Mouse (Mus musculus): Measurements from ENCODE around the gene Cisd3. TPM values are rescaled to one million over a fixed set of nuclear protein-coding genes. Genes with fewer than 3 reads are reported as not detected.
A peak's percentile ranks its signal among the peaks of the same experiment; 100 is the strongest.

Cisd3 gene
- polyA plus RNA-seq, 1 experiment from 2014 or later: 19.5 TPM

DNA sequence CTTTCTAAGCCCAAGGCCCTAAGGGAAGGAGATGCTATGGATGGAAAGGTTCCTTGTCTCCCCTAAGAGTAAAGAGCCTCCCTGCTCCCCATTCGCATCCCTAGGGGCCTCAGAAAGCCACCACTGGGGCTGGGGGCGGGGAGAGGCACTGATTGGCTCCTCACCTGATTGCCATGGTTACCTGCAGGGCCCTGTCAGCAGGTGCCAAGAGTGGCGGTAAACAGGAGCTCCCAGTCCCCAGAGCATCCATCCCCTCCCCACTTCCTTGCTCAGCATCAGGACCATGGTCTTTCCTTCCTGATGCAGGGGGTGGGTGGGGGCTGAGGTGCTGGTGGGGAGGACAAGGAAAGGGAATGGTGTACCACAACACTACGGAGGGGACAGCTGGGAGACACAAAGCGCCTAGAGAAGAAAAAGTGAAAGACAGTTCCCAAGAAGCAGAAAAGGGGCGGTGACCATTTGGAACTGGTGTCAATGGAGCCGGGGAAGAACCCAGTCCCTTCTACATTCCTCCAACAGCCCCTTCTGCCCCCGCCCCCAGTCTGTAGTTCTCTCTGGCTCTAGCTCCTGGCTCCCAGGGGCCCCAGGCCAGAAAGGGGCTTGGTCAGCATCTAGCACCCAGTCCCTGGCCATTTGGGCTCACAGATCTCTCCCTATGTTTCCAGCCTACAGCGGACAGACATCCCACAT lies 10.2 kb downstream of the Cisd3 start:
- 8% methylated on average over 9 of the region's 9 CpGs for WGBS
- Histone ChIP-seq H3K27ac (replicated peaks) (peak overlapping the region; percentile 83), H3K4me3 (peak overlapping the region; percentile 93), H3K9me3 (no peaks in the 10 kb centered on the region), H3K4me1 (peaks cover 51% of the 10 kb centered on the region), H3K36me3 (peaks cover 21% of the 10 kb centered on the region), H3K27me3 (no peaks in the 10 kb centered on the region), H3K9ac (replicated peaks) (peak overlapping the region; percentile 35), H3K4me2 (replicated peaks) (peak overlapping the region; percentile 82)
- ATAC-seq (replicated peaks): no peak

DNA sequence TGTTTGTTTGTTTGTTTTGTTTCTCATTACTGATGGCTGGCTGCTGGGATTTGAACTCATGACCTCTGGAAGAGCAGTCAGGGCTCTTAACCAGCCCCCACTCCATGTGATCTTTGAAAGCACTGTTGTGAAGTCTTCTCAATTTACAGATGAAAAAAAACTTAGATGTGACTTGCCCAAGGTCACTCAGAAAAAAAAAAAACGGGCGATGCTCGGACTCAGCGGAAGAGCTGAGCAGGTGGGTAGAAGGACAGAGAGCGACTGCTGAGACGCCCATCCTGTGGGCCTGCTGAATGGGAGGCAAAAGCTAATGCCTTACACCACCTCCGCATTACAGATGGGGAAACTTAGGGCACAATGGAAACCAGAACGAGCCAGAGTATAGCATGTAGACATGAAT lies 11.0 kb downstream of the Cisd3 start:
- peak overlapping the region; percentile 82 for H3K4me2 ChIP-seq (replicated peaks)
- no peak for ATAC-seq (replicated peaks)
- H3K4me3 ChIP-seq: peak overlapping the region; percentile 93
- 66% methylated on average over 8 of the region's 8 CpGs for WGBS
- H3K27ac ChIP-seq (replicated peaks): peak overlapping the region; percentile 83
- H3K9me3 ChIP-seq: no peaks in the 10 kb centered on the region
- H3K27me3 ChIP-seq: no peaks in the 10 kb centered on the region
- peak overlapping the region; percentile 35 for H3K9ac ChIP-seq (replicated peaks)
- peaks cover 59% of the 10 kb centered on the region for H3K4me1 ChIP-seq
- peaks cover 13% of the 10 kb centered on the region for H3K36me3 ChIP-seq

DNA sequence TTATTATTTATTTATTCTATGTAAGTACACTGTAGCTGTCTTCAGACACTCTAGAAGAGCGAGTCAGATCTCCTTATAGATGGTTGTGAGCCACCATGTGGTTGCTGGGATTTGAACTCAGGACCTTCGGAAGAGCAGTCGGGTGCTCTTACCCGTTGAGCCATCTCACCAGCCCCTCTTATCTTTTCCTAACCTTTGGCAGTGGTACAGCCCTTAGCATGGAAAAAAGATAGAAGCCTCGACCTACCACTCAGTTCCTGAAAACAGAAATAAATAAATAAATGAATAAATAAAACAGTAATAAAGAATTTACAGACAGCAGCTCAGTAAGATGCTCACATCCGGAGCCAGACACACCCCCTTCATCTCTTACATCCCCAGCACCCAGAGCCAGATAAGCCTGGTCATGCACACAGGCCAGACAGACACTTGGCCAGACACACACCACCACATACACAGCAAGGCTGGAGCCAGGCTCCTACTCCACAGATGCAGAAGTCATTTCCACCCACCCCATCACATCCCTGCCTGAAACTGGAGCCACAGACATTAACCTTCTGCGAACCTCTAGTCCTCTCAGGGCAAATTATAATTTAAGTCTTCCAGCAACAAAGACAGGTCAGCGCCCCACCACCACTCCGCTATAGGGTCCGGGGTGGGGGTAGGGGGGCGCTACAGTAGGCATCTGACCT lies 11.7 kb downstream of the Cisd3 start:
- WGBS: 51% methylated on average over 11 of the region's 11 CpGs
- Histone ChIP-seq H3K9me3 (no peaks in the 10 kb centered on the region), H3K4me3 (peak overlapping the region; percentile 93), H3K27me3 (no peaks in the 10 kb centered on the region), H3K36me3 (peaks cover 6% of the 10 kb centered on the region), H3K4me2 (replicated peaks) (peak overlapping the region; percentile 82), H3K4me1 (peaks cover 64% of the 10 kb centered on the region), H3K9ac (replicated peaks) (peak overlapping the region; percentile 97), H3K27ac (replicated peaks) (peak overlapping the region; percentile 98)
- ATAC-seq (replicated peaks): no peak

DNA sequence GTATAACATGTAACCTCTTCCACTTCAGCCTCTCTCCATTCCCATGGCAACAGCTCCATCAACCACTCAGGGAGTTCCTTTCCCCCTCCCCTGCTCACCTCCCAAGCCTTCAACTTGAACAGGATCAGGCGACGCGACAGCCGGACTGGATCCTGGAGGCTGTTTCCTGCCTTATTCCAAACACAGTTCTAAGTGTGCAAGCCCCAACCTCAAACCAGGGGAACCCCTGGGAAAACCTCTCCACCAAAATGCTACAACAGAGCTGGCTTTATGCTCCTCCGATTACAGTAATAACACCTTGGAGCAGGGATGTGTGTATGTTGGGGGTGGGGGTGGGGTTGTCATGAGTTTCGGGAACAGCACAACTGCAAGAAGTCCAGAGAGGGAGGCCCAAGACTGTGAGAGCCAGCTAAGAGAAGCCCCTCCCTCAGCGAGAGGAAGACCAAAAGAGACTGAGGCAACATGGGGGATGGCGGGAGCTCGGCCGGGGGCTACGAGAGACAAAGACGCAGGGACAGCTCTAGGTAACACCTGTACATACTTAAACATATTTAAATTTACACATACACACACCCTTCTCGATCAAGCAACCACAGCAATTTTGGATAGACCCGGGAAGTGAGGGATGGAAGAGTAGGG lies 12.4 kb downstream of the Cisd3 start:
- ATAC-seq (replicated peaks): no peak
- H3K9me3 ChIP-seq: no peaks in the 10 kb centered on the region
- peak overlapping the region; percentile 98 for H3K27ac ChIP-seq (replicated peaks)

DNA sequence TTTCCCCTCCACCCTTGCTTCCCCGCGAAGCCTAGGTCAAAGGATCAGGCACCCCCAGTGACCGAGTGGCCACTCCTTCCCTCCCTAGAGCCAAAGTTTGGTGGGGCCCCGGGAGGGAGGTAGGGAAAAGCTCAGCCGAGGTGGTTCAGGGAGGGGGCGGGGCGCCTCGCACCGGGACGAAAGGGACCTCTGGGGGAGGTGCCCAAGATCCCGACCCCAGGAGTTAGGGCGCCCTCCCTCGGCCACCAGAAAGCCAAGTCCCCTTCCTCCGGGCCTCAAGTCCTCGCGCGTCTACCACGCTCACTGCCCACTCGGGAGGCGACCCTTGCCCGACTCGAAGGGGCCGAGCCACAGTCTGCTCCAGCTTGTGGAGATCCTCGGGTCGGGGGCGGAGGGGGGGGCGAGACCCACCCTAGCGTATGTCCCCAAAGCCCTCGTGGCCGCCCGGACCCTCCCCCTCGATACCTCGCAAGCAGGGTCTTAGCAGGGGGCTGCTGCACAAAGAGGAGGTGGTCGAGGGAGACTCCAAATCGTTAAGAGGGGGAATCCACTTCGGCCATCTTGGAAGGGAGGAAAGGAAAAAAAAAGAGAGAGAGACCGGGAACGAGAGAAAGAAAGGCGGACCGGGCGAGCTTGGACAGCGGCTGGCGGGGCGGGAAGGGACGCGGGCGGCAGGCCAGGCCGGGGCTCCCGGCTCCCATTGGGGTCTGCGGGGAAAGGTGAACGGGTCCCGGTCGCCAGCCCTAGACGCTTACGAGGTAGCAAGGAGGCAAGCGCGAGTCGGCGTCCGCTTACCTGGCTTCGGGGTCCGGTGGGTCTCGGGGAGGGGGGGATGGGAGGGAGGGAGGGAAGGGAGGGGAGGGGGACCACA lies 13.3 kb downstream of the Cisd3 start:
- Histone ChIP-seq H3K36me3 (no peaks in the 10 kb centered on the region), H3K27ac (replicated peaks) (peak overlapping the region; percentile 98), H3K4me3 (peak overlapping the region; percentile 93), H3K27me3 (no peaks in the 10 kb centered on the region), H3K4me1 (peaks cover 59% of the 10 kb centered on the region), H3K9me3 (no peaks in the 10 kb centered on the region), H3K9ac (replicated peaks) (peak overlapping the region; percentile 97), H3K4me2 (replicated peaks) (peak overlapping the region; percentile 82)
- under 1% methylated on average over 55 of the region's 63 CpGs for WGBS
- ATAC-seq (replicated peaks): no peak; the same call in 1 of the 2 replicates

More for the DNA sequence above, 12.4 kb downstream of the Cisd3 start:
- Histone ChIP-seq H3K9ac (replicated peaks) (peak overlapping the region; percentile 97), H3K4me3 (peak overlapping the region; percentile 93), H3K4me2 (replicated peaks) (peak overlapping the region; percentile 82), H3K27me3 (no peaks in the 10 kb centered on the region), H3K4me1 (peaks cover 64% of the 10 kb centered on the region), H3K36me3 (no peaks in the 10 kb centered on the region)
- 0% methylated on average over 14 of the region's 14 CpGs for WGBS

DNA sequence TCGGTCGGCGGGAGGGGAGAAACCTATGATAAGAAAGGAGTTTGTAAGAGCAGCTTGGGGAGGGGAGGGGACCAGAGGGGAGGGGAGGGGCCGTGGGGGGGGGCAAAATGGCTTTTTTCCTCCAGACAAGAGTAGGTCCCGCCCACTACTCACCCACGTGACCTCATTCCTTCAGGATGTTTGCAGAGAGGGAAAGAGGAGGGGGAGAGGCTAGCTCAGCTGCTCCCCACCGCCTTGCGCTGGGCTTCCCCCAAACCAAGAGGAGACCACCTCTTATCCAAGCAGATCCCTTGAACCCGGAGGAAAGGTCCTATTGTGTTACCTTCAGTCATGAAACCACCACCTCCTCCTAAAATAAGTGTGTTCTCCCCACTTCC lies 14.0 kb downstream of the Cisd3 start:
- H3K4me1 ChIP-seq: peaks cover 59% of the 10 kb centered on the region

DNA sequence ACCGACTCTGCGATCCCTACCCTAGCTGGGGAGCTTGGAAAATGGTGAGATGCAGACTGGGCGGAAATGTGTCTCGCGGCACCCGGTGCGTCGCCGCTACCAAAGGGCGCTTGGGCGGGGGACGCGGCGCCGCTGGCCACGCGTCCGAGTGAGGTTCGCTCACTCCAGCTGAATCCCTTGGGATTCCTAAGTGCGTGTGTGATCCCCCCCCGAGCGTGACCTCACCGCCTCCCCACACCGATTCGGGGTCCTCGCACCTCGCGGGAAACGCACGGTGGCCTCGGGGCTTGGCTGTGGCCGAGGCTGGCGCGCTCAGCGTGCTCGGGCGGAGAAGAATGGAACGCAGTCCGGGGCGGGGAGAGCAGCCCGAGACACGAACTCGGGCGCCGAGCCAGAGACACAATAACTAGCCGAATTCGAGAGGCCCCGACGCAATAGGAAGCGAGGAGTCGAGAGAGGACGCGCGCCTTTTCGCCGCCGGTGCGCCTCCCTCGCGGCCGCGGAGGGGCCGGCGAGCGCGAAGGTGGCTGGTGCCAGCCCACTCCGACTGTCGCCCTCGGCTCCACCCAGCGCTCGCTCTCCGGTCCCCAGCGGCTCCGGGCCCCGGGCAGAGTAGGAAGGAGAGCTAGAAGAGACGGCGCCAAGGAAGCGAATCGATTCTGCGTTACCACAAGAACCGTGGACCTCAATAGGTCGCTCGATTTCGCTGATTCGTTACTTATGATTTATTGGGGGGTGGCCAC lies 14.5 kb downstream of the Cisd3 start, which contains the start of gene Pcgf2:
TSS of gene Pcgf2 (minus strand) at position 495 of the 743 bp plus-strand sequence.
- Histone ChIP-seq H3K9me3 (no peaks in the 10 kb centered on the region), H3K9ac (replicated peaks) (peak within 1 kb of the TSS; percentile 97), H3K4me2 (replicated peaks) (peak within 1 kb of the TSS; percentile 82), H3K27ac (replicated peaks) (peak within 1 kb of the TSS; percentile 98), H3K4me1 (peaks cover 56% of the 10 kb centered on the region), H3K4me3 (peak within 1 kb of the TSS; percentile 93), H3K36me3 (no peaks in the 10 kb centered on the region), H3K27me3 (no peaks in the 10 kb centered on the region)
- ATAC-seq (replicated peaks): peak; percentile 12
- WGBS: under 1% methylated on average over 85 of the region's 85 CpGs

More for the DNA sequence above, 14.0 kb downstream of the Cisd3 start:
- Histone ChIP-seq H3K4me3 (peak overlapping the region; percentile 93), H3K9me3 (no peaks in the 10 kb centered on the region), H3K4me2 (replicated peaks) (peak overlapping the region; percentile 74), H3K27ac (replicated peaks) (peak overlapping the region; percentile 98), H3K9ac (replicated peaks) (peak overlapping the region; percentile 97), H3K27me3 (no peaks in the 10 kb centered on the region), H3K36me3 (no peaks in the 10 kb centered on the region)
- WGBS: 1% methylated on average over 6 of the region's 9 CpGs
- peak; percentile 14 for ATAC-seq (replicated peaks)

DNA sequence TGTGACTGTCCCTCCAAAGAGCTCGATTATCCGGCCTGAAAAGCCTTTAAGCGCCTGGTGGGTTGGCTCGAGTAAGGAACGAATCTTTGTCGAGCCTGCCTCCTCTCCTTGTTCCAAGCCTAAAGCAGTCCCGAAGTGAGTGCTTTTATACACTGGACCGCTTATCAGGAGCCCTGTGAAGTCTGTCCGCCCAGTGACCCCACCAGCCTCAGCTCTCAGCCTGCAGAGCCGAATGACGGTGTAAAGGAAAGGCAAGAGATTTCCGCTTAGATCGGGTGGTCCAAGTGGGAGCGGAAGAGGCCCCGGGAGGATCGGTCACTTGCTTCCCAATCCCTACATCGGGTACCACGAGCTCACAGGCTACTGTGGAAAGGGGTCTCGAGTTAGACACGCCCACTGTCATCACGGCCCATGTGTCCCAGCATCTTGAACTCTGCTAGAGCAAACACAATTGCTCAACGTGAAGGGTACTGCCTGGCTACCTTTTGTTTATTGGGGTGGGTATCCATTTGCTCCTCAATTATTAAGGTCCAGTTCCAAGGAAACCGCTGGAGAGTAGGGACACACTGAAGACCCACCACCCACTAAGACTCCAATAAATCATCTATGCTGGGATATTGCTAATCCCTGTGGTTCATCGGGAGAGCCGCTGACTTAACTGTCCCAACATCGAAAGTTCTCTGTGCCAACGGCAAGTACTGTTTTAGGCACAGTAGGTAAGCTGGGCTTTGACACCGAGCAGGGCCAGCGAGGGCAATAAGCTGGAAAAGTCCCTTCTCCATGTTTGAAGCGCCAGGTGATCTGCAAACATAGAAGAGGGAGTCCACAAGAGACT lies 15.3 kb downstream of the Cisd3 start:
- H3K4me1 ChIP-seq: peaks cover 48% of the 10 kb centered on the region
- H3K4me2 ChIP-seq (replicated peaks): peak overlapping the region; percentile 74
- no peaks in the 10 kb centered on the region for H3K27me3 ChIP-seq
- H3K27ac ChIP-seq (replicated peaks): peak overlapping the region; percentile 98
- peaks cover 2% of the 10 kb centered on the region; the same call in 1 of the 2 replicates for H3K36me3 ChIP-seq
- peak overlapping the region; percentile 97 for H3K9ac ChIP-seq (replicated peaks)
- WGBS: 17% methylated on average over 30 of the region's 30 CpGs
- ATAC-seq (replicated peaks): no peak
- peak overlapping the region; percentile 93 for H3K4me3 ChIP-seq
- no peaks in the 10 kb centered on the region for H3K9me3 ChIP-seq

DNA sequence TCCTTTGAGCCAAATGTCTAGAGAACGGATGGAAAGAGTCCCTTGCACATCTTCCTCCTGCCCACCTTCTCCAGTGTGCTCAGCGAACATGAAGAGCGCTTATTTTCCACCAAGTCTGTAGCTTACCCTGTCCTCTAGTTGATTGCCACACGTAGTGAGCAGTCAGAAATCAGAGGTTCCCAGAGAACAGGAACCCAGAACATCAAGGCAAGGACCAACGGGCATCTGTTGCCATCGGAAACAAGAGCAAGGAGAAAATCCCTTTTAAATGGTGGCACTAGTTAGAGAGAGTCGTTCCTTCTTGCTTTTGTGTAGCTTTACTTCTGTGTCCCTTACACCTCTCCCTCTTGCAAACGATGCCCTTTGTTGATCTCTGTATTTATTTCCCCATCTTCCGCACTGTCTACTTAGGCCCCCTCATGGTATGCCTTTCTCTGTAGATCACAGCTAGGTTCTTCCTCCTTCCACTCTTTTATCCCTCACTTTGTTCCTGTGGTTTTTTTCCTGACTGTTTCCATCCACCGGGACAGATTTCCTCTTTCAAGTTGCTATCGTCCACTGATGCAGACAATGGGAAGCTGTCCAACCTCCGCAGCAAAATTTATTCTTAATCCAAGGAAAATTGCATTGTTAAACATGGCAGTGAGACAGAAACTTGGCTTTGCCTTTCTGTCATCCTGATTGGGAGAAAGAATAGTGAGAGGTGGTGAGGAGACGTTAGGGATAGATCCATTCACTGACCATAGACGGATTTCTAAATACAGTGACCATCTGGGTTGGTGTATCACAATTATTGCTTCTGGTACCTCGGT lies 16.2 kb downstream of the Cisd3 start:
- no peaks in the 10 kb centered on the region for H3K27me3 ChIP-seq
- H3K4me3 ChIP-seq: peak overlapping the region; percentile 93
- peak overlapping the region; percentile 98 for H3K27ac ChIP-seq (replicated peaks)
- 43% methylated on average over 15 of the region's 15 CpGs for WGBS
- ATAC-seq (replicated peaks): no peak
- peaks cover 10% of the 10 kb centered on the region for H3K36me3 ChIP-seq
- peaks cover 40% of the 10 kb centered on the region for H3K4me1 ChIP-seq
- H3K9me3 ChIP-seq: no peaks in the 10 kb centered on the region
- H3K9ac ChIP-seq (replicated peaks): 0 out of 2 replicates have a peak overlapping the region, but pooled peaks have one; percentile 59
- peak overlapping the region; percentile 74 for H3K4me2 ChIP-seq (replicated peaks)

DNA sequence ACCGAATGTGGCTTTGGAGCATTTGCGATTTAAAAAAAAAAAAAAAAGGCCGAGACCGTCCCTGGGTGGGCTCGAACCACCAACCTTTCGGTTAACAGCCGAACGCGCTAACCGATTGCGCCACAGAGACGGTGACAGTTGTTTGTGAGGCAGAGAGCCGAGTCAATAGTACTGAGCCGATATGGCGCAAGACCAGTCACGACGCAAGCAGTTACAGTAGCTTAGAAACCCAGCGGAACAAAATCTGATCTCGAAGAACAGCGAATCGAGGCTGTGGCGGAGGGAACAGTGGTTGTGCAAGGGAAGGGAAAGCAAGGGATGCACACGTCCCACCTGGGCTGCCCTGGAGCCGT lies 16.7 kb downstream of the Cisd3 start:
- H3K36me3 ChIP-seq: peaks cover 16% of the 10 kb centered on the region
- H3K4me2 ChIP-seq (replicated peaks): peak overlapping the region; percentile 74
- ATAC-seq (replicated peaks): peak; percentile 4; the same call in 1 of the 2 replicates
- peak overlapping the region; percentile 59 for H3K9ac ChIP-seq (replicated peaks)
- H3K27ac ChIP-seq (replicated peaks): peak overlapping the region; percentile 88
- no peaks in the 10 kb centered on the region for H3K9me3 ChIP-seq
- H3K4me1 ChIP-seq: peaks cover 34% of the 10 kb centered on the region
- H3K4me3 ChIP-seq: peak overlapping the region; percentile 89
- under 1% methylated on average over 24 of the region's 24 CpGs for WGBS
- no peaks in the 10 kb centered on the region for H3K27me3 ChIP-seq
